Mouse (Mus musculus): ENCODE results near the gene Tanc2.

DNA sequence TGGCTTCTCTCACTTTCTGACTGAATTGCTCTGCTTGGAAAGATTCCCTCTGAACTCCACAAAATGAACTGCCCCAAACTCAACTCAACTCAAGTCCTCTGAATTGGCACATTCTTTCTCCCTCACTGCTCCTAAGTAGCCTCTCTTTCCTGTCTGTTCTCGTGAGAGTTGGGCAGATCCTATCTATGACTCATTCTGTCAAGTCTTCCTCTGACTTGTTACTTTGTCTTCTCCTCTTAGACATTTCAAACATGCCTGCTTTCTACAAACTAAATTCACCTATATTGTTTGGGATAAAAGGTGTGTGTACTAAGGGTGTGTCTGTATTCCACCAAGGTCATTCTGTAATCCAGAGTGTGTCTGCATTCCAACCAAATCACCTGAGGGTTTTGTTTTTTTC, 309.4 kb downstream of the Tanc2 start:
- TF ChIP-seq POLR2A (IDR thresholded peaks at IDR 0.05; ENCODE audit: control insufficient read depth, low read depth, low read length) (no peak), CTCF (IDR thresholded peaks at IDR 0.05; ENCODE audit: control insufficient read depth, insufficient read depth, insufficient replicate concordance, low read depth, low read length) (no peak)
